Mouse (Mus musculus): ENCODE data around the gene Abca7. TPM values are rescaled to one million over a fixed set of nuclear protein-coding genes. Genes with fewer than 3 reads are reported as not detected.

Abca7 gene
- polyA plus RNA-seq, 1 experiment from 2014 or later: 5.4 TPM

DNA sequence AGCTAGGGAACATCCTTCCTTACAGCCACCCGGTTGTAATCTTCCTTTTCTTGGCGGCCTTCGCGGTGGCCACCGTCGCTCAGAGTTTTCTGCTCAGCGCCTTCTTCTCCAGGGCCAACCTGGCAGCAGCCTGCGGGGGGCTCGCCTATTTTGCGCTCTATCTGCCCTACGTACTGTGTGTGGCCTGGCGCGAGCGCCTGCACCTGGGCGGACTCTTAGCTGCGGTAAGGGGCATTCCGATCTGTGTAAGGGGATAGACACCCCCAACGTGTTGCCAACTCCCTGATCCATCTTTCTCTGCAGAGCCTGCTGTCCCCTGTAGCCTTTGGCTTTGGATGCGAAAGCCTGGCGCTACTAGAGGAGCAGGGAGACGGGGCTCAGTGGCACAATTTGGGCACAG, 6.5 kb downstream of the Abca7 start:
- 25% methylated on average over 21 of the region's 21 CpGs for WGBS
- no peak overlapping the region for H3K27ac ChIP-seq (replicated peaks)
- no peak overlapping the region for H3K4me2 ChIP-seq
- H3K9me3 ChIP-seq: no peaks in the 10 kb centered on the region
- H3K4me1 ChIP-seq (replicated peaks): peaks cover 8% of the 10 kb centered on the region
- no peak for ATAC-seq (ENCODE audit: low FRiP score, low read depth)
- H3K9ac ChIP-seq: no peak overlapping the region
- H3K4me3 ChIP-seq: no peak overlapping the region
- peaks cover 15% of the 10 kb centered on the region for H3K27me3 ChIP-seq
- H3K36me3 ChIP-seq: no peaks in the 10 kb centered on the region

DNA sequence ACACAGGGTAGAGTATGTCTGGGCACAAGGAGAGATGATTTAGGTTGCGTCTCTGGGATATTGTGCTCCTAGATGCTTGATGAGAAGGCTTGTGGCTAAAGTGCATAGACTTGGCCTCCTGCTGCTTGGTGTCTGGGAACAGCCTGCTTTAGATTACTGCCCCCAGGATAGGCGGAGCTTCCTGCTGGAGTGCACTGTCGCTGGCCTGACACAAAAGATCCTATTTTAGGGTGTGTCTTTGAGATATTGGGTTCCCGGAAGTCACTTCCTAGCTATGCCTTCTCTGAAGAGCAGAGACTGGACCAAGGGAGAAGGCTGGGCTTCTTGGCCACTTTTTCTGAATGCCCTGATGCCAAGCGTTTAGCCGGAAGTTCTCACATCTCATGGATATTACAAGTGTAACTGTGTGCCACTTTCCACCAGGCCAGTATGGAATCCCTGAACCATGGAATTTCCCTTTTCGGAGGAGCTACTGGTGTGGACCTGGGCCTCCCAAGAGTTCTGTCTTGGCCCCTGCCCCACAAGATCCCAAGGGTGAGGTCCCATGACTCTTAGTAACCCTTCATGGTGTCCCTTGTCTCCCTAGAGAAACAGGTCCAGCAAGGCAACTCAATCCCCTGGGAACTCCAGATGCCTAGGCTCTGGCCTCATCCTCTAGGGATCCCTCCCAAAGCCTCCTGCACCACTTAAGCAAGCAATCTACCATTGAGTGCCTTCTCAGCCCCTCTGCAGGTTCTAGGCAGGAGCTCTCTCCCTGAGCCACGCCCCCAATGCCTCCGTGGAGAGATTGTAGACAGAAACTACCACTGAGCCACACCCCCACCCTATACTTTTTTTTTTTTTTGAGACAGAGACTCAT, 7.3 kb downstream of the Abca7 start:
- H3K27ac ChIP-seq (replicated peaks): no peak overlapping the region
- H3K9ac ChIP-seq: no peak overlapping the region
- no peak overlapping the region for H3K4me2 ChIP-seq
- 62% methylated on average over 9 of the region's 9 CpGs for WGBS
- peaks cover 15% of the 10 kb centered on the region for H3K27me3 ChIP-seq
- H3K4me1 ChIP-seq (replicated peaks): 0 out of 2 replicates have a peak, but pooled peaks cover under 1% of the 10 kb centered on the region
- no peak for ATAC-seq (ENCODE audit: low FRiP score, low read depth)
- H3K4me3 ChIP-seq: no peak overlapping the region
- peaks cover 2% of the 10 kb centered on the region for H3K36me3 ChIP-seq
- no peaks in the 10 kb centered on the region for H3K9me3 ChIP-seq

DNA sequence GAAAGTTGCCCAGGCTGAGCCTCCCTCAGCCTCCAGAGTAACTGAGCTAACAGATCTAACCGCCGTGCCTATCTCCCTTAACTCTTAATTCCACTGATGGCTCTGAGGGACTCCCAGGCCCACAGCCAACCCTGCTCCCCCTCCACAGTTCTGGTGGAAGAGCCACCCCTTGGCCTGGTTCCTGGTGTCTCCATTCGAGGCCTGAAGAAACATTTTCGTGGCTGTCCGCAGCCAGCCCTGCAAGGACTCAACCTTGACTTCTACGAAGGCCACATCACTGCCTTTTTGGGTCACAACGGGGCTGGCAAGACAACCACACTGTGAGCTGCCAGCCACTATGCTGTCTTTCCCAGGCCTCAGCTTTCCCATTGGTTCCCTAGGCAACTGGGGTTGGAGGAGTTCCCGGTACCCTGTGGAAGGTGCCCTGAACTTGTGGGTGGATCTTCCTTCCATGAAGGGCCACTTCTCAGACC, 8.0 kb downstream of the Abca7 start:
- peaks cover 9% of the 10 kb centered on the region for H3K36me3 ChIP-seq
- H3K27ac ChIP-seq (replicated peaks): no peak overlapping the region
- no peak overlapping the region for H3K4me2 ChIP-seq
- 87% methylated on average over 8 of the region's 8 CpGs for WGBS
- ATAC-seq (ENCODE audit: low FRiP score, low read depth): no peak
- H3K4me3 ChIP-seq: no peak overlapping the region
- H3K27me3 ChIP-seq: peaks cover 15% of the 10 kb centered on the region
- H3K9me3 ChIP-seq: no peaks in the 10 kb centered on the region
- H3K9ac ChIP-seq: no peak overlapping the region
- no peaks in the 10 kb centered on the region for H3K4me1 ChIP-seq (replicated peaks)

DNA sequence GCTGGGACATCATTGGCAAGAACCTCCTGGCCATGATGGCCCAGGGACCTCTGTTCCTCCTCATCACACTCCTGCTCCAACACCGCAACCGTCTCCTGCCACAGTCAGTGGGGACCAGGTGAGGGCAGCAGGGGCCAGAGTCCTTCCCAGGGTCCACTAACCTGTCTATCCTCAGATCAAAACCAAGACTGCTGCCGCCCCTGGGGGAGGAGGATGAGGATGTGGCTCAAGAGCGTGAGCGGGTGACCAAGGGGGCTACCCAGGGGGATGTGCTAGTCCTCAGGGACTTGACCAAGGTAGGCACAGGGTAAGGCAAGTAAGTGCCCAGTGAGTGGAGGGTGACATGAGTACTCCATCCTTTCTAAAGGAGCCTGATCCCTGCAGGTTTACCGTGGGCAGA, 15.4 kb downstream of the Abca7 start:
- ATAC-seq (ENCODE audit: low FRiP score, low read depth): no peak
- Histone ChIP-seq H3K9ac (no peak overlapping the region), H3K27me3 (peaks cover 48% of the 10 kb centered on the region), H3K36me3 (peaks cover 41% of the 10 kb centered on the region), H3K4me1 (replicated peaks) (no peaks in the 10 kb centered on the region), H3K4me2 (no peak overlapping the region), H3K27ac (replicated peaks) (no peak overlapping the region), H3K9me3 (peaks cover 15% of the 10 kb centered on the region), H3K4me3 (no peak overlapping the region)
- 88% methylated on average over 6 of the region's 6 CpGs for WGBS

DNA sequence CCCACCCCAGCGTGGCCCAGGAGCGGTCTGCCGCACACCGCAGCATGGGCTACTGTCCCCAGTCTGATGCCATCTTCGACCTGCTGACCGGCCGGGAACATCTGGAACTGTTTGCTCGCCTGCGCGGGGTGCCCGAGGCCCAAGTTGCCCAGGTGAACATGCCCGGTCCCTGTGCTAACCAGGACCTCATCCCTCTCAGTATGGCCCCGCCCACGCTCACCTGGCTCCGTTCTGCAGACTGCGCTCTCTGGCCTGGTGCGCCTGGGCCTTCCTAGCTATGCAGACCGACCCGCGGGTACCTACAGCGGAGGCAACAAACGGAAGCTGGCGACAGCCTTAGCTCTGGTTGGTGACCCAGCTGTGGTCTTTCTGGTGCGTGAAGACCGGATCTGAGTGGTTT, 17.3 kb downstream of the Abca7 start:
- Histone ChIP-seq H3K4me1 (replicated peaks) (no peaks in the 10 kb centered on the region), H3K36me3 (peaks cover 39% of the 10 kb centered on the region), H3K27ac (replicated peaks) (no peak overlapping the region), H3K4me2 (no peak overlapping the region), H3K9ac (no peak overlapping the region), H3K9me3 (peaks cover 15% of the 10 kb centered on the region), H3K4me3 (no peak overlapping the region), H3K27me3 (peaks cover 52% of the 10 kb centered on the region)
- ATAC-seq (ENCODE audit: low FRiP score, low read depth): no peak
- 34% methylated on average over 25 of the region's 25 CpGs for WGBS

DNA sequence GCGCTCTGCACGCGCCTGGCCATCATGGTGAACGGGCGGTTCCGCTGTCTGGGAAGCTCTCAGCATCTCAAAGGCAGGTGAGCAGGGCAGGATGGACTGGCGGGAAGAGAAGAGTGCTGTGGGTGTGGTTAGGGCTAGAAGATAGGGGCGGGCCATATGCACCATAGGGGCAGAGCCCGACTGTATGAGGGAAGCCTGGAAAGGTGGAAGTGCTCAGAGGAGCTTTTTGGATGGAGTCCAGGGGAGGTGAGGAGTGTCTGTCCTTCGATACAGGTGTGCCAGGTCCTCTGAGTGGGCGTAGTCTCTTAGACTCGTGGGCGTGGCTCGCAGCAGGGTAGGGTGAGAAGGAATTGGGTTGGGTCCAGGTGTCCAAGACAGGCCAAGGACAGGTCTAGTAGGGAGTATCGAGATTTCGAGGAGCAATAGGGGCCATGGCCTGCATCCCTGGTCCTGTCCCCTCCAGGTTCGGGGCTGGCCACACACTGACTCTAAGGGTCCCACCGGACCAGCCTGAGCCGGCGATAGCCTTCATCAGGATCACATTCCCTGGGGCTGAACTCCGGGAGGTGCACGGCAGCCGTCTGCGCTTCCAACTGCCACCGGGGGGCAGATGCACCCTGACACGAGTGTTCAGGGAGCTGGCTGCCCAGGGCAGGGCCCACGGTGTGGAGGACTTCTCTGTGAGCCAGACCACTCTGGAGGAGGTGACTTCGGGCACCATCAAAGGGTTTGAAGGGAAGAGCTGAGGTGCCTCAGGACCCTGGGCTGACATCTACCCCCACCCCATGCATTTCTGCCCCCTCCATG, 18.4 kb downstream of the Abca7 start:
- Histone ChIP-seq H3K36me3 (peaks cover 29% of the 10 kb centered on the region), H3K9me3 (peaks cover 15% of the 10 kb centered on the region), H3K9ac (no peak overlapping the region), H3K4me3 (no peak overlapping the region), H3K4me2 (no peak overlapping the region), H3K4me1 (replicated peaks) (no peaks in the 10 kb centered on the region), H3K27me3 (peaks cover 60% of the 10 kb centered on the region), H3K27ac (replicated peaks) (no peak overlapping the region)
- 27% methylated on average over 28 of the region's 28 CpGs for WGBS
- no peak for ATAC-seq (ENCODE audit: low FRiP score, low read depth)

DNA sequence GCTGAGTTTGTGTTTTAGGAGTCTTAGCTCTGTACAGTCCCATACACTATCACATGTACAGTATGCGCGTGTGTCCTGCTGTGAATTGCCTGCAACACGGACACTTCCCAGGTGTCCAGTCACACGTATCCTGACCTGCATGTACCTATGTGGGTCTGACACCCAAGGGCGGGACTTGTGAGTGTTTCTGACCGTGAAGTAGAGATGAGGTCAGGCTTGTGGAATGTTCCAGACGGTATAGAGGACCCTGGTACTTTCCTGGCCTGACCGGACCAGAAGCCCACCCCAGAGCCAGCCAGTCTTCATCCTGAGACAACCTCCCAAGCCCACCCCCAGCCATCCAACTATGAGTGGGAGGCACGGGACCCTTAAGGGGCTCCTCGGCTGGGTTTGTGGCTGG, 19.3 kb downstream of the Abca7 start:
- no peak for ATAC-seq (ENCODE audit: low FRiP score, low read depth)
- Histone ChIP-seq H3K4me3 (no peak overlapping the region), H3K9ac (no peak overlapping the region), H3K27ac (replicated peaks) (no peak overlapping the region), H3K9me3 (peaks cover 8% of the 10 kb centered on the region), H3K4me2 (no peak overlapping the region), H3K27me3 (peaks cover 67% of the 10 kb centered on the region), H3K4me1 (replicated peaks) (no peaks in the 10 kb centered on the region), H3K36me3 (peaks cover 21% of the 10 kb centered on the region)
- WGBS: 82% methylated on average over 10 of the region's 10 CpGs

DNA sequence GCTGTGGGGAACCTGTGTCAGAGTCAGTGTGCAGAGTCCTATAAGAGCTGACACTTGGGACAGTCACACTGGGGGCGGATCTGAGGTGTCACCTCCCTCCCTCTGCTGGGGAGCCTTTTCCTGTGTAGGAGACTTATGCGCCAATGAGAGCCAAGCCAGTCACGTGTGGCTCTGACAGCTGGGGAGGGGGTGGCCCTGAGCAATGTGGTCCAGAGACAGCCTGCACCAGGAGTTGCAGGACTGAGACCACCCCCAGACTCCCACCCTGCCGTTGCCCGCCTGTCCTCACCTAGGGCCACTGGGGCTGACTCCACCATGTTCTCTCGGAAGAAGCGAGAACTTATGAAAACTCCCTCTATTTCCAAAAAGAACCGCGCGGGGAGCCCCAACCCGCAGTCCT, 20.2 kb downstream of the Abca7 start, which contains the start of gene Arhgap45:
Gene Arhgap45 (plus strand): TSS at position 143 of the 400 bp plus-strand sequence.
- 72% methylated on average over 11 of the region's 11 CpGs for WGBS
- Histone ChIP-seq H3K27ac (replicated peaks) (no peak within 1 kb of the TSS), H3K27me3 (peaks cover 65% of the 10 kb centered on the region), H3K9ac (no peak within 1 kb of the TSS), H3K4me2 (no peak within 1 kb of the TSS), H3K9me3 (no peaks in the 10 kb centered on the region), H3K36me3 (peaks cover 12% of the 10 kb centered on the region), H3K4me1 (replicated peaks) (no peaks in the 10 kb centered on the region), H3K4me3 (no peak within 1 kb of the TSS)
- ATAC-seq (ENCODE audit: low FRiP score, low read depth): no peak

DNA sequence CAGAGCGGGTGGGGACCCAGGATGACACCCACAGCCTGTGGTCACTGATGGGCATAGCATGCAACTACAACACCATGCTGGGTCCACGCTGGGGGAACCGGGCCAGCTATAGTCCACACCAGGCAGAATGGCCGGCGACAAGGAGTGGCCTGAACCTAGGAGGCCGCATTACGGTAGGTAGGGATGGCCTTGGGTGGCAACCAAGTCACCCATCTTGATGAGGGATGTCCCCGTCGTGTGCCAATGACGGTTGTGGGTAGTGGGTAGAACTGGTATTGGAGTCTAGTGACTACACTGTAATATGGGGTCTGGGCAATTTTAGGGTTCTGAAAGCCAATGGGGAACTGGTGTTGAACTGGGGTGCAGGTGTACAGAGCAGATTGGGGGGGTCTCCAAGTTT, 20.6 kb downstream of the Abca7 start:
- Histone ChIP-seq H3K27me3 (peaks cover 61% of the 10 kb centered on the region), H3K4me1 (replicated peaks) (no peaks in the 10 kb centered on the region), H3K27ac (replicated peaks) (no peak overlapping the region), H3K4me3 (no peak overlapping the region), H3K9ac (no peak overlapping the region), H3K36me3 (peaks cover 7% of the 10 kb centered on the region), H3K9me3 (no peaks in the 10 kb centered on the region), H3K4me2 (no peak overlapping the region)
- WGBS: 91% methylated on average over 10 of the region's 10 CpGs
- ATAC-seq (ENCODE audit: low FRiP score, low read depth): no peak

DNA sequence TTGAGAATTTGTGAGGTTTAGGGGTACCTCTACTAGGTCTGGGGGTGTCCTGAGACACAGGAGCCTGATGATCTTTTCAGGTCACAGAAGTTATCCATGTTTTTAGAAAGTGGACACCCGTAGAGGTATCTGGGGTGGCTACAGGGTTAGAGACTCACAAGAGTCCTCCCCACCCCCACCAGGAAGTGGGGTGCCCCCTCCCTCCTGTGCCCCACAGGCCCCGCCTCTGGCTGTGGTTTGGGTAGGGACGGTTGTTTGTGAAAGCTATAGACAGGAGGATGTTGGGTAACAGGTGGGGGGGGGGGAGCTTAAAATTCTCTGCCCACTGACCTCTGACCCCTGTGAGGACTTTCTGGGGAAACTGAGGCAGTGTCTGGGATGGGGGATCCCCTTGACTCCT, 21.1 kb downstream of the Abca7 start:
- Histone ChIP-seq H3K4me3 (no peak overlapping the region), H3K27ac (replicated peaks) (no peak overlapping the region), H3K9ac (no peak overlapping the region), H3K27me3 (peaks cover 57% of the 10 kb centered on the region), H3K4me2 (no peak overlapping the region), H3K9me3 (no peaks in the 10 kb centered on the region), H3K4me1 (replicated peaks) (no peaks in the 10 kb centered on the region), H3K36me3 (peaks cover 3% of the 10 kb centered on the region)
- WGBS: 60% methylated on average over 3 of the region's 3 CpGs
- ATAC-seq (ENCODE audit: low FRiP score, low read depth): no peak

DNA sequence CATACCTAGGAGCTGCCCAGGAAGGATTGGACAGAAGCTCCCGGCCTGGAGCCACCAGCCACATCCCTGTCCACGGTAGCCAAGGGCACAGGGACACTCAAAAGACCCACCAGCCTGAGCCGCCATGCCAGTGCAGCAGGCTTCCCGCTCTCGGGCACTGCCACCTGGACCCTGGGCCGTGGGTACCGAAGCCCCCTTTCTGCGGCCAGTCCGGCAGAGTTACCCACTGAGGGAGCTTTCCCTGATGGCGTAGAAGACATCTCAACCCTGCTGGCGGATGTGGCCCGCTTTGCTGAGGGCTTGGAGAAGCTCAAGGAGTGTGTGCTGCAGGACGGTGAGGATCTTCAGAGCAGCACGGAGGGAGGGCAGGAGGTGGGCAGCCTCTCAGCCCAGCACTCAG, 21.5 kb downstream of the Abca7 start:
- Histone ChIP-seq H3K4me2 (no peak overlapping the region), H3K4me3 (no peak overlapping the region), H3K27ac (replicated peaks) (no peak overlapping the region), H3K27me3 (peaks cover 53% of the 10 kb centered on the region), H3K9me3 (no peaks in the 10 kb centered on the region), H3K9ac (no peak overlapping the region), H3K36me3 (no peaks in the 10 kb centered on the region), H3K4me1 (replicated peaks) (no peaks in the 10 kb centered on the region)
- WGBS: 79% methylated on average over 14 of the region's 14 CpGs
- no peak for ATAC-seq (ENCODE audit: low FRiP score, low read depth)

DNA sequence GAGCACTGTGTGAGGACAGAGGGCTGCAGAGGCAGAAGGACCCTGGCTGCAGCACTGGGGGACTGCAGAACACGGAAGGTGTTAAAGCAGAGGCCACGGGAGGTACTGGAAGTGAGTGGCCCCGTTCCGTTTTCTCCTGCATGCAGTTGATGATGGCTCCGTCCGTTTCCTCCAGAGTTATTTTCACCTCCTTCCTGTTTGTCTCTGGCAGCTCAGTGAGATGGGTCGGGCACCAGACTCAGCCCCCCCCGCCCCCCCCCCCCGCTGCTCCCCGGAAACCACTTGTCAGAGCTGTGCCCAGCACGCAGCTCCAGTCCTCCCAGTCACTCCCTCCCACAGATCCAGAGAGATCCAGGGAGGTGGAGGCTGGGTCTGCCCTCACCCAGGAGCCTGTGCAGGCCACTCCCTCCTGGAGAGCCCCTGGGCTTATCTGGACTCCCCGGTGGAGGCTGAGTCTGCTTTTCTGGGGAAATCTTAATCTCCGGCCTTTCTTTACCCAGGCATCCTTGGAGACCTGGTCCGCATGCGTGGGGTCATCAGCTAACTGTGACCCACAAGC, 22.5 kb downstream of the Abca7 start:
- ATAC-seq (ENCODE audit: low FRiP score, low read depth): no peak
- Histone ChIP-seq H3K4me3 (no peak overlapping the region), H3K9ac (no peak overlapping the region), H3K27ac (replicated peaks) (no peak overlapping the region), H3K4me1 (replicated peaks) (no peaks in the 10 kb centered on the region), H3K27me3 (peaks cover 42% of the 10 kb centered on the region), H3K9me3 (no peaks in the 10 kb centered on the region), H3K4me2 (no peak overlapping the region; the same call in 1 of the 2 replicates), H3K36me3 (no peaks in the 10 kb centered on the region)
- 9% methylated on average over 15 of the region's 15 CpGs for WGBS

Measured in hindbrain, embryonic 15.5 days (tissue).